Mouse (Mus musculus) layer of hippocampus, adult 2 months (tissue): ENCODE data around the gene Utp15. TPM values are rescaled to one million over a fixed set of nuclear protein-coding genes. Genes with fewer than 3 reads are reported as not detected.

ENCODE experiments used
- DNase-seq, 2 experiments: peaks; one replicate each; pipeline ENCODE4 v3.0.0; 2022; ENCODE audit warnings: low spot score in 2 of 2
- H3K27ac ChIP-seq: fragments of 200-600 bp; 2 replicates; pipeline ENCODE4 v1.8.1; 2022
- H3K4me3 ChIP-seq: fragments of 200-600 bp; 2 replicates; pipeline ENCODE4 v1.8.1; 2022; ENCODE audit warnings: mild to moderate bottlenecking
- CTCF ChIP-seq: fragments of 200-600 bp; conservative IDR thresholded peaks from 2 replicates; pipeline ENCODE4 v1.8.1; 2022; ENCODE audit warnings: antibody characterized with exemption, mild to moderate bottlenecking, moderate library complexity
- total RNA-seq, 2 experiments: library from RNA; stranded (reverse); gene quantifications; 2 replicates each; pipeline ENCODE4 v1.2.3; 2021

The Utp15 gene
- total RNA-seq, 2 experiments from 2014 or later, result 21.5 to 22.5 TPM

- no peak for TF ChIP-seq CTCF
- H3K27ac ChIP-seq, result no peak overlapping the region
- H3K4me3 ChIP-seq, result no peak overlapping the region
- no peak for DNase-seq
These were observed 18.3 kb upstream of the Utp15 start for GRCm38 (mm10) chr13:98280990-98281650.

DNA sequence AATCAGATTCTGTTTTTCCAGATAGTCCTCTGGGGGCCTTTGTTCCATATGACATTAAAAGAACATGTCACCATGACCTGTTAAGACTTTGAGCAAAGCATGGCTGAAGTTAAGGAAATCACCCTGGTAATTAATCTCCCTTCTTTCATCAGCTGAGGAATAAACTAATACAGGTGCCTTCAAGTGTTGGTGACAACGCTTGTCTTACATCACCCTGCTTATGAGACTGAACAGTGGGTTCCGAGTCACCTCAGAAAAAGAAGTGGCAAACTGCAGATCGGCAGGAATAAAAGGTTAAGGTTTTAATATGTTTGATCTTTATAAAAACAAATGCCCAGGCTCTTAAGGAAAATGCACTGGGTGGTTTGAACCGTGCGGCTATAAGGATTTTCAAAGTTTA, 16.8 kb upstream of the Utp15 start, which contains the start of gene Gm21976:
Gm21976 (plus strand) TSS at position 202 of the 400 bp plus-strand sequence.
- Histone ChIP-seq H3K27ac (no peak within 1 kb of the TSS), H3K4me3 (no peak within 1 kb of the TSS)
- DNase-seq, result no peak
- no peak for TF ChIP-seq CTCF

DNA sequence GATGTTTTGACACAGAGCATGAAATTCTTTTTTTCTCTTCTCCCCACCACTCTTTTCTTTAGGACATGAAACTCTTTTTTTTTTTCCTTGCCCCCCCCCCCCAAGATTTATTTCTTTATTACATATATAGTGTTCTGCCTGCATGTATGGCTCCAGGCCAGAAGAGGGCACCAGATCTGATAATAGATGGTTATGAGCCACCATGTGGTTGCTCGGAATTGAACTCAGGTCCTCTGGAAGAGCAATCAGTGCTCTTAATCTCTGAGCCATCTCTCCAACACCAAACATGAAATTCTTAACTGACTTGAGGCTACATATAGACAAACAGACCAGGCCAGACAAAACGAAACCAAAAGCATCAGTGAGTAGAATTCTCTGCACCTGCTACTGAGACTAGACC, 14.7 kb upstream of the Utp15 start:
- DNase-seq, result no peak
- no peak for TF ChIP-seq CTCF
- Histone ChIP-seq H3K4me3 (no peak overlapping the region), H3K27ac (no peak overlapping the region)

DNA sequence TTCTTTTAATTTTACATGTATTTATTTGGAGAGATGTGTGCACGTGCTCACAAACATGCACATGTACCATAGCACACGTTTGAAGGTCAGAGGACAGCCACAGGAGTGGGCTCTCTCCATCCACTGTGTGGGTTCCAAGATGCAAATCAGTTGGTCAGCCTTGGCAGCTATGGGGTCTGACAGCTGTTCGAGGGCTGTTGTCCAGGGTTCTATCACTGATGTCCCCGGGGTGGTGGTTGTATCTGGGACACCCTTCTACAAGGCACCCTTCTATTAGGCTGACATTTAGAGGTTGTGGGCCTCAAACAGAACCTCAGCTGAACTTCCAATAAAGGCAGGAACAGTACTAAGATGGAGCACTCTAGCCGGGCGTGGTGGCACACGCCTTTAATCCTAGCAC, 13.4 kb upstream of the Utp15 start:
- TF ChIP-seq CTCF, result no peak
- no peak for DNase-seq
- Histone ChIP-seq H3K27ac (no peak overlapping the region), H3K4me3 (no peak overlapping the region)

- no peak for DNase-seq
- H3K27ac ChIP-seq, result no peak overlapping the region
- no peak for TF ChIP-seq CTCF
These were observed 12.8 kb upstream of the Utp15 start for GRCm38 (mm10) chr13:98275646-98276045.

GRCm38 (mm10) chr13:98274023-98274422, 11.2 kb upstream of the Utp15 start:
- no peak overlapping the region for H3K27ac ChIP-seq
- no peak for DNase-seq
- no peak overlapping the region for H3K4me3 ChIP-seq
- no peak for TF ChIP-seq CTCF

More at GRCm38 (mm10) chr13:98275646-98276045, 12.8 kb upstream of the Utp15 start:
- H3K4me3 ChIP-seq, result no peak overlapping the region

- Histone ChIP-seq H3K4me3 (peak overlapping the region; percentile 78), H3K27ac (no peak overlapping the region)
- DNase-seq, result no peak
- no peak for TF ChIP-seq CTCF
These were observed 1.3 kb upstream of the Utp15 start for GRCm38 (mm10) chr13:98264111-98264510.

GRCm38 (mm10) chr13:98263458-98263987, 682 bp upstream of the Utp15 start:
- Histone ChIP-seq H3K4me3 (peak overlapping the region; percentile 78), H3K27ac (peak overlapping the region; percentile 94)
- DNase-seq, result no peak
- TF ChIP-seq CTCF, result no peak

DNA sequence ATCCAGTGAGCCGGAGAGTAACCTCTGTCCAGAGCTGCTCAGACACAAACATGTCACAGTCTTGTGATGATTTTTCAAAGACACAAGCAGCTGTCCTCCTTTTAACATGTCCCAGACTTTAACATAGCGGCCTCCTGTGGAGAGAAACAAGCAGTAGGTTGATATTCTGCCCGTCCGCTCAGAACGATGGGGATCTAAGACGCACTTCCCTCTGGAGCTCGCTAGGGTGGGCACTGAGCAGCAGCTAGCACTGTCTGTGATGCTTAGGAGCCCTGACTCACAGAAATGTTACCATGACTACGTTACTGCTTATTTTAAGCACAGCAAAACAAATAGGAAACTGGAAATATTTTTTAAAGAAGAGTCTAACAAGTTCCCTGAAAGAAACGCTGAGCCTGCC, 7.9 kb downstream of the Utp15 start:
- peak; percentile 81 for TF ChIP-seq CTCF
- DNase-seq, result peak; percentile 65 to 89
- peak overlapping the region; percentile 71 for H3K27ac ChIP-seq
- 0 out of 2 replicates have a peak overlapping the region, but pooled peaks have one; percentile 6 for H3K4me3 ChIP-seq

DNA sequence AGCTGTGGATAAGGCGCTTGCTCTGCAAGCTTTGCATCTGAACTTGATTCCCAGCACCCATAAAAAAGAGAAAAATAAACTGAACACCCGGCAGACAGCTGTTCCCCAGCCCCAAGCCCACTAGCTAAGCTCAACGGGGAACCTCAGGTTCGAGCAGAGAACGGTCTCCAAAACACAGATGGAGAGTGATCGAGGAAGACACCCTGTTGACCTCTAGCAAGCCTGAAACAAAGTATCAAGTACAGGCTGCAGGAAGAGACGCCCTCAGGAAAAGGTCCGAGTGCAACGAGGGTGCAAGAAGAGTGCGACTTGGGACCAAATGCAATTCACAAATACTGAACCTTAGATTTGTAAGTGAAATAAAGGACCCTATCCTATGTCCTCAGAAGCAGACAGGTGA, 13.2 kb downstream of the Utp15 start:
- Histone ChIP-seq H3K4me3 (no peak overlapping the region), H3K27ac (no peak overlapping the region)
- DNase-seq, result no peak
- TF ChIP-seq CTCF, result no peak

DNA sequence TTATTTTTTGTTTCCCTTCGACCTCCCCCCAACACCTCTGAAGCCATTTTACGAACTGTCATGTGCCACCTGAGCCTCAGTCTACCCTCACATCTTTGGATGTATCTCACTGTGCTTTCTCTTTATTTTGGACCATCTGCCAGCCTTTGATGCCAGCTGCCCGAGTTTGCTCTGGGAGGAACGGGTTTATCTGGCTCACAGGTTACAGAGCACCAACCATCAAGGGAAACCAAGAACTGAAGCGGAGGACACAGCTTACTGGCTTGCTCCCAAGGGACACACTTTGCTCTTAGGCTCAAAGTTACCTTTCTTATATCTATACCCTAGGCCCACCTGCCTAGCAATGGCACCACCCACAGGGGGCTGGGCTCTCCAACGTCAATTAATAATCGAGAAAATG, 17.5 kb downstream of the Utp15 start:
- no peak for TF ChIP-seq CTCF
- DNase-seq, result no peak
- no peak overlapping the region for H3K4me3 ChIP-seq
- no peak overlapping the region for H3K27ac ChIP-seq

GRCm38 (mm10) chr13:98244571-98245350, 18.1 kb downstream of the Utp15 start:
- TF ChIP-seq CTCF, result no peak
- Histone ChIP-seq H3K27ac (peak overlapping the region; percentile 20; the same call in 1 of the 2 replicates), H3K4me3 (no peak overlapping the region)
- DNase-seq, result no peak

GRCm38 (mm10) chr13:98241531-98242282, 21.1 kb downstream of the Utp15 start:
- TF ChIP-seq CTCF, result no peak
- no peak overlapping the region for H3K27ac ChIP-seq
- DNase-seq, result no peak
- no peak overlapping the region for H3K4me3 ChIP-seq
